Mouse (Mus musculus): ENCODE measurements at regions not wholly inside any gene's neighbourhood (a gene's known extent, or its start where the extent isn't known, plus 50 kb on each side); places are given as distances from the start of the nearest gene placed in this dataset.

DNA sequence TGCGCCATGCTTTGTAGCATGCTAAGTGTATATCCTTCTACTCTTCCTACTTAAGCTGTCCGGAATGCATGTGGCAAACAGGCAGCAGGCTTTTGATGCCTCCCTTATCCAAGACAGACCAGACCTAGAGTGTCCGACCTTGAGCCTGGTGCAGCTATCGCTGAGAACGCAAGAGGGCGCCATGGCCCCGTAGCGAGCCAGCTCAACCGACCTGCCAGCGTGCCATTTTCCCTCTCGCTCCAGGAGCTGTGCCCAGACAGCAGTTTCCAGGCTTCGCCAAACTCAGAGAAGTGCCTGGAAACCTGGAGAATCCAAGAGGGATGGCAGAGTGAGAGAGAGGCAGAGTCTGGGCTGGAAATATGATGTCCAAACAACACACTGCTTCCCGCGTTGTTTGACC, 155.8 kb upstream of the Gm12830 start:
- DNase-seq, result peak; percentile 76

DNA sequence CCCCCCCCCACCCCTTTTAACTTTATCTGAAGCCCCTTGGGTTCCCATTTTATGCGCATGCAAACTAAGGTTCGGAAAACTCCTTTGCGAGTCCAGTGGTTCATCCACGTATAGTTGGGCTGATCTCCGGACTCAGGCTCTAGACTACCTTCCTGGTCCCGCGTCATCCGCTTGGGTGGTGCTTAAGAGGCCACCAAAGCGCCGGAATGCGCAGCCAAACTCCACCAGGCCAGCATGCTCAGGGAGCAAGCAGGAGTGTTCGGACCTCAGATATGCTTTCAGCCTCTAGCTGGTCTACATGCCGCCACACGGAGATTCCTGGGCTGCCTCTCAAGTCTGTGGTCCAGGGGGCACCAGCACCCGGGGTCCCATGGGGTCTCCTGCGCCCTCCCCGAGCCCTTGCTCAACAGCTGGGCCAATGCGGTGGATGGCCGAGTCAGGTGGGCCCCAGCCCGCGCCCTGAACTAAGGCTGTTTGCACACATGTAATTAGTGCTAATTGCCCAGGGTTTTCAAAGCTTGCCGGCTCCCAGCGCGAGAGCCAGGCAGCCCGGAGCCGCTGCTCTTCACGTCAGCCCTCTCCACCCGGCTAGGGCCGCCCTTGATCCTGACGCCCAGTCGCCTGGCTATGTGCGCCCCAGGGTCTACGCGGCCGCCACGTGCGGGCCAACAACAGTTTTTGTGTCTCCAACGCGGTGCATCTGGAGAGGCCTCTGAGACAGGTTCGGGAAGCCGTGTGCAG, 155.1 kb upstream of the Gm12830 start:
- no peak for DNase-seq

DNA sequence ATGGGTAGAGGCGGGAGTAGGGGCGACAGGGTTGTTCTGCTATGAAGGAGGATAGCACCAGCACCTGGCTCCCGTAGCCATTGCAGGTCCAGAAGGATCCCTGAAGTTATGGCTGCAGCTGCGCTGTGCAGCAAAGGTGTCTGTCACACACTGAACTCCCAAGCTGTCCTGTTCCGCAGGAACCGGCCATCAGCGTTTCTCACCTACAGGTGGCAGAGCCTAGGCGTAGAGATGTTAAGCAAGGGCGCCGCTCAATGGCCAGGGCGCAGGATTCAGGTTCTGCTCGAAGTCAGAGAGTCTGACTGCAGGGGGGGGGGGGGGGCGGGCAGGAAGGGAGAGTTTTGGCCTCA, 154.6 kb upstream of the Gm12830 start:
- no peak for DNase-seq

DNA sequence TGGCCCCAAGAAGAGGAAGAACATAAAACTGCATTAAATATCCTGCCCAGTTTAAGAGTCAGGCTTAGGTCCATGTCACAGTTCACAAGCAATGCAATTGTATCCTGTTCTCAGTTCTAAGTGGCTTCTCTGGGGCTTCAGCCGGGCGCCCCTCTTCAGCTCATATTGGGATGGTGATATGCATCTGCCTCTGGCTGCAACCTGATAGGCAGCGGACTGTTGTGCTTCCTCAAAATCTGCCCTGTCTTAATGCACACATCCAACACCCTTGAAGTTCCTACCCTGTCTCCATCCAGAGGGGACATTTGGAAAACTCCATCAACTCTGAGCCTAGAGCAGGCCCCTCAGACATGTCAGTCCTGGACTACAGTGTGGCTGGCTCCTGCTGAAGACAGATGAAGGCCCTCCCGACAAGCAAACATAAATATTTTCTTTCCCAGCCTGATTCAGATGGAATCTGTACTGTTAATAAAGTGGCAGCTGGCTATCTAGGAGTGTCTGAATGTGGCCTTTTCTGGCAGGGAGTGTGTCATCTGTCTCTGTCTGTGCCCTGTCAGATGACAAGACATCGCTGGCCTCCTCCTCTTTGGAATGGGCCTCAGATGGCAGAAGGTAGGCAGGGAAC, 149.3 kb upstream of the Gm12830 start:
- no peak for DNase-seq

DNA sequence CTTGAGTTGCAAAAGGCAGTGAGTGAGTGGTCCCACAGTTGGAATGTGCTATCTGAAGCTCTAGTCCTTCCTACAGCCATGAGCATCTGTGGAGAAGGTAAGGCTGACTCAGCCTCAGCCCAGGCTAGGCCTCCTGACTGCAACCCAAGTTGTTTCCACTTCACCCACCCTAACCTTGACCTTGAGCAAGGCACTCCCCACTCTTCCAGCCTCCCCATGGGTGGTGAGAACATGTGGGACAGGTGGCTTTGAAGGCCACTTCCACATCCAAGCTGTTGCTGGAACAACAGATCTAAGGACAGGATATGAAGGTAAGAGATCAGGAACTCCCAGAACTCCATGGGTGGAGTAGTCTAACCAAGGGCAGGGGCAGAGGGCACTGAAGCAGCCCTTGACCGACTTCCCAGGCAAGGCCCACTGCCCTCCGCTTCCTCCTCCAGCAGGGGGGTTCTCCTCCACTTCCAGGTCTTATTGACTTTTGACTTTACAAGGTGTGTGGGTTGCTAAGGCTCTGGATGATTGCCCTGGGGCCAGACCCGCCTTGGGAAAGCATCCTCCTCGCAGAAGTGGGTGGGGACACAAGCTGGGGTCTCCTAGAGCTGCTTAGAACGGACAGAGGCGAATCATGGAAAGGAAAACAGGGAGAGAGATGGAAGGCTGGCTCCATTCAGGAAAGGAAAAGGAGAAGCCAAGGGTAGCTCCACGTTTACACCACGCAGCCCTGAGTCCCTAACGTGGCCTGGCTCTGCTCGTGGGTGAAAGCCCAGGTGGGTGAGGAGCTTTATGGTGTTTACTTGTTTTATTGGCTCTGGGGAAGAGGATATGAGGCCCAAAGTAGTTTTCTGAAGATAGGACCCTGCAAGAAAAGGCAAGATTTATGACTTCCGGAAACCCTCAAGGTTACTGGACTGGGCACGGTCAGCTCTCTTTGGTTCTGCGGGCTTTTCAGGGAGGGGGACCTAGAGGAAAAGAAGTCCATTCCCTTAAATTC, 144.3 kb upstream of the Gm12830 start:
- DNase-seq, result no peak

DNA sequence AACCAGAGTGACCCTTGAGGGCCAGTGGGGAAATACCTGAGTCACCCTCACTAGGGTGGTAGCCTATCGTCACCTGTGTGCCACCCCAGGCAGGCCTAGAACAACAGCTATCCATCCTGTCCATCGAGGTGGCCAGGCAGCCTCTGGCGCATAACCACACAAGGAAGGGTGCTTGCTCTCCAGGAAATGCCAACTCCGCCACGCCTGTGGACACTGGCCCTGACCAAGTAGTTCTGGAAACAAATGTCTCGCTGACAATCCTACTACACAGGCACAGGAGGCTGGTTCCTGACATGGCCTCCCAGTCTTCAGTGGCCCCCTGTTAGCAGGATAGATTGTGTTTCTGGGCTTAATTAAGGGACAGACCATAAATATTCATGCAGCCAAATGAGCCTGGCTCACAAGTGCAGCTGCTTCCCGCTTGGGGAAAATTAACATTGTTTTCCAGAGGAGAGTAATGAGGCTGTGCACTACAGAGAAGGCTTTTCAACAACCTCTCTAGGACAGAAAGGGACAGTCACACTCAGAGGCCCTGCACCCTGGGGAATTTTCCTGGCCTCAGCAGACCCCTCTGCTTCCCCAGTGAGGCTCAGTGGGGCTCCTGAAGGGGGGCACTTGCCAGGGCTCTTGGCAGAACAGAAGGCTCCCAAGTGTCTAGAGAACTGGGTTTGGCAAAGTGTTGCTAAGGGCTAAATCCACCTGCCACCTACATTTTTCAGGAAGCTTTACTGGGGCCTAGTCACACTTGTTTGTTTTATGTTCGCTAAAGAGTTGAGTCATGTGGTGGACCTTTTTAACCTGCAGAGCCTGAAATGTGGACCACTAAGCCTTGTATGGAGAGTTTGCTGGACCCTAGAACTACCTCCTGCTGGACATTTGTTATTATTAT, 143.2 kb upstream of the Gm12830 start:
- no peak for DNase-seq

DNA sequence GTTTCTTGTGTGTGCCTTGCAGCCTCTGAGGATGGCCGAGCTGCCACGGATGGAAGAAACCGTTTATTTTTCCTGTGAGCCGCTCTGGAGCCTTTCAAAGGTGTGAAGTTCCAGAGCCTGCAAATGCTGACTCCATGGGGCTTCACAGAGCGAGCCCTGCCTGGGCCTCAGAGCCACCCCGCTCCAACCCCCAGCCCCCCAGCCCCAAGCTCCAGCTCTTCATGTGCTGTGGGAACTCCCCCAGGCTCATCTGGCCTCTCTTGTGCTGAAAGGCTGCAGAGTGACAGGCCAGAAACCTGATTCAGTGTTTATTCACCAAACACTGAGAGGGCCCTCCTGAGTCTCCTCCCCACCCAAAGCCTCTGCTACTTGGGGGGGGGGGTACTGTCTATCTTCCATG, 141.2 kb upstream of the Gm12830 start:
- no peak for DNase-seq

DNA sequence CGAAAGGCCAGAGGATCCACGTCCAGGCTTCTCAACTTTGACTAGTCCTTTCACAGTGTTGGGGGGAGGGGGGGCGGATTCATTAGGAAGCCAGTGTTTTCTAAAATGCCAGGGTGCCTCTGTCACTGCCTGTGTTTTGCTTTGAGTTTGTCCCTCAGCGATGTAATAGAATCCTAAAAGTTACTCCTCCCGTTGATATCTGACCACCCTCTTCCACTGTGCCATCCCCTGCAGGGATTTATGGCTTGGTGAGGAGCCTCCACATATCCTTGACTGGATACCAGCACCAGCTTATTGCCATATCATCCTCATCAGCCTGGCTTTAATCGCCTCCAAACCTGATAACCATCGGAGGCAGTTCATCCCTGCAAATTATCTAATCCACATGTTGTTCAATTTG, 138.6 kb upstream of the Gm12830 start:
- DNase-seq, result no peak

DNA sequence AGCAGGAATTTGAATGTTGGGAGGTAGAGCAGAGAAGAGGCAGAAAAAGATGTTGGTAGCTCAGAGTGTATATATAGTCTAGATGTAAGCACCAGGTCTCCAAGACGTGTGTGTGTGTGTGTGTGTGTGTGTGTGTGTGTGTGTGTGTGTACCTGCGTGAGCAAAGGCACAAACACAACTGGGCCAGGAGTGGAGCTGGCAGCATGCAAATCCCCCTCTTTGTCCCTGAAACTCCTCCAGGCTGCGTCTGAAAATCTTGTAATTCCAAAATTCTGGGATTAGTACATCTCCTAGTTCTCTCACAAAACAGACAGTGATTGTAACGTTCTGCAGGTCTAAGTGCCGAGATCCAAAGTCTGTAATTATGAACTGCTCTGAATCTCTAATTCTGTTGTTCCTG, 137.8 kb upstream of the Gm12830 start:
- no peak for DNase-seq

DNA sequence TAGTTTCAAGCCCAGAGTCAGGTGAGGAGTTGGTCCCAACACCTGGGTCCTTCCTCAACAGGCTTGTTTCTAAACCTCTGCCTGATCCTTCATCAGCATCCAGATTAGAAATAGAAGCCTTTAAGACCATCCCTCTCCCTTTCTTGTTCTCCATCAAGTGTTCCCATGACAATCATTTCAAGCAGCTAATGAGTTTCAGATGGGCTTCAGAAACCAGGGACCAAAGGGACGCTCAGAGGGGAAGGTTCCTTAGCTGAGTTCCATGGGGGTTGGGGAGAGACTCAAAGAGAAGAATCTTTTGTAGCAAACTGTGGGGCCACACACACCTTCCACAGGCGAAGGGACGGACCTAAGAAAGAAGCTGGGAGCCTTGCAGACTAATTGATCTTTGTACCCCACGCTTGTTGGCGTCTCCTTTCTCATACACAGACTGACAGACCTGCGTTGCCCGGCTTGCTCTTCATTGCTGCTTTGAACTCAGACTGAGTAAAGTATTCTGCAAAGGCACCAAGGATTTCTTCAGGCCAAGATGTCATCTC, 136.6 kb upstream of the Gm12830 start:
- no peak for DNase-seq

DNA sequence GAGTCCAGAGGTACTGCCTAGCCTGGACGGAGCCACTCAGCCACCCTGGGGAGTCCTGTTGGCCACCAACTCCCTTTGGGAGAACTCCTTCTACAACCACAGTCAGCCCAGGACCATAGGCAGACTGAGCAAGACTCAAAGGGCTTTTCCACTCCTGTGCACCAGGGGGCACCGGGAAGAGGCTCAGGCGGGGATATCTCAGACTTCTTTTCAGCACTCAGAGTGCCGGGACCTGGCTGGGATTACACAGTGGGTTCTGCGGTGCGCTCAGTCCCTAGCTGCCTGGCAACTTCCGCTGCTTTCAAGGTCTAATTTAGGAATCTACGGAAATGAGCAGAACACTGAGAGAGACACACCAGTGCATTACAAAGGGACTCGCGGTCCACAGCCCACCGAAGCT, 136.1 kb upstream of the Gm12830 start:
- DNase-seq, result peak; percentile 30

DNA sequence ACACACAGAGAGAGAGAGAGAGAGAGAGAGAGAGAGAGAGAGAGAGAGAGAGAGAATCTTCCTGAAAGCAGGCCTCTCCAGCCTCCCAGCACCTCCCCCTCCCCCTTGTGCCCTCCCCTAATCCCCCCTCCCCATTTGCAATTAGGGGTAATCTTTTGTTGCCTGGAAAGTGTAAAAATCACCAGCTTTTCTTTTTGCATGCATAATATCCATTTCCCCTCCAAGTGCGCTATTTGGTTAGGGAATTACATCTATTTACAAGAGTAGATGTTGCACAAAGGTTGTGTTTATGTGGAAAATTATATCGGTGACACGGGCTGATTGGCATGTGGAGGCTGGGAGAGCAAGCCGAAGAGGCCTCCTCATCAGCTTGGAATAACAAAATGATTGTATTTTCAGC, 135.4 kb upstream of the Gm12830 start:
- no peak for DNase-seq

DNA sequence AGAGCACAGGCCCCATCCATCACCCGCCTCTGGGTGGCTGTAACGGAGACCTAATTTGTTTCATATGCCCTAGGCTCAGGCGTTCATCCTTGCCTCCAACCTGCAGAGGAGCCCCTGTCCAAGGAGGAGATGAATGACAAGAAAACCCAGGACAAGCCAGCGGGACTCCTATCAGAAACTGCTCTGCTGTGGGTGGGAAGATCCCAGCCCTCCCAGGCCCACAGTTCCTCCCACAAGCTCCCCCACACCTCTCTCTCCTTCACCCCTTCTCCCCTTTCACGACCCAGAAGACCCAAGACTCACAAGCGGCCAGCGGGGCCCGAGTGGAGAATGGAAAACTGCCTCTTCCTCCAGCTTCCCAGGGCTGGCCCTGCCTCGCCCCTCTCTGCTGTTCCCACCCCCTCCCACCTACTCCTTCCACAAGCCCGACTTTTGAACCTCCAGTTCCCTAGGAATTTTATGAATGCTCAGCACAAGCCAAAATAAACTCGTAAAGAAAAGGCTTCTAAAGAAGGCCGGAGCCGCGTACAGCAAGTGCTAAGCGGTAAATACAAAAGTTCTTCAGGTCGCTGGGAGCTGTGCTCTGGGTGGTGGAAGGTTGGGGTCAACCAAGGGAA, 133.1 kb upstream of the Gm12830 start:
- no peak for DNase-seq

DNA sequence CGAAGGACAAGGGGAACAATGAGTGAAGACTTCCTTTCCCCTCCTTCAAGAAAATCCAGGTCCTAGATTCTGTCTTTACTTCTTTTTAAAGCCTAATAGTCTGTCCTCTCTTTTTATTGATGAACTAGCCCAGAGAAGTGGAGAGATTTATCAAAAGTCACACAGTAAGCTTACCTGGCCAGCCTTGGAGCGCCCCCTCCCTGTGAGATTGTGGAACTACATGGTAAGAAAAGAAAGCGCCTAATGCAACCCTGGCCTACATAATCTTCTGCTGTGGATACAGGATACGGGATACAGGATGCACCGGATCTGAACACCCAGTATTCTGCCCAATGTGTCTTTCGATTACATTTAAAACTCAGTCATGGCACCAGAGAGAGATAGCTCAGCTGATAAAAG, 132.6 kb upstream of the Gm12830 start:
- DNase-seq, result no peak

DNA sequence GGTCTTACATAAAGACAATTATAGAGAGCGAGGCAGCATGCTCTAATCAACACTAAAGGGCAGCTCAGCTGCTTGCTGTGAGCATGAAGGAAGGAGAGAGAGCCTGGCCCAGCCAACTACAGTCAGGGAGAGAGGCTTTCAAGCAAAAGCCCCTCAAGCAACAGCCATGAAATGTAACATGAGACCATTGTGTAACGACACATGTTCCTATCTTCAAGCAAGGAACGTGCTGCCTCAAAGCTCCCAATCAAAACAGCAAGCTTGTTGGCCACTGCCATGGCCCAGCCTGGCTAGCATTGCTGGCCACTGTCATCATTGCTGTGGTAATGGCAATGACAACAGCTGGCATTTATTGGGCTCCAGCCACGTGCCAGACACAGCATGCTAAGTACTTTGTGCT, 115.9 kb upstream of the Gm12830 start:
- DNase-seq, result no peak

DNA sequence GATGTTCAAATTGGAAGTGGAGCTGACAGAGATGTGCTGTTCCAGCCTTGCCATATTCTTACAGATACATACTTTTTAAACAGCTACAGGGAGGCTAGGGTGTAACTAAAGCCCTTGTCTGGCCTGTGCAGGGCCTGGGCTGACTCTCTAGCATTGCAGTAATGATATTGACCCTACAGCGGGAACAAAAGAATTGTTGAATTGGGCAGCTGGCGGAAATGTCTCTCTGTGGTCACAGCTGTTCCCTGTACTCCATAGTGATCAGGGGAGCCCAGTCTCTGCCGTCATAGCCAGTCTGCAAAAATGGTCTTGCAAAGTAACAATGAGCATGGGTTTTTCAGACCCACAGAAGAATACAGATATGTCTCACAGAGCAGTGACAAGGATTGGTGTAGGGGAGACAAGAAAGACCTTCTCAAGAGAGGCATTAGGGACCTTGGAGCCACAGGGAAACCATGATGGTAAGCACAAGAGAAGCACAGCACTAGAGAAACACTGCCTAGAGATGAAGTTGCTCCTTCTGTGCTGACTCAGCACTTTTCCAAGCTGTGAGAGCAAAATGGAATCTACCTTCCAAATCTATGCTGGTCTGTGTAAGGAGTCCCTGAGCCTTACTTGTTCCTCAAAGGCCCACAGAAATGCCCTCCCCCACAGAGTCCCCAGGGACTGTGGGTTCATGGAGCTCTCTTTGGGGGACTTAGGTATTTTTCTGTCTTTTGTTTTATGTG, 111.2 kb upstream of the Gm12830 start:
- DNase-seq, result no peak

DNA sequence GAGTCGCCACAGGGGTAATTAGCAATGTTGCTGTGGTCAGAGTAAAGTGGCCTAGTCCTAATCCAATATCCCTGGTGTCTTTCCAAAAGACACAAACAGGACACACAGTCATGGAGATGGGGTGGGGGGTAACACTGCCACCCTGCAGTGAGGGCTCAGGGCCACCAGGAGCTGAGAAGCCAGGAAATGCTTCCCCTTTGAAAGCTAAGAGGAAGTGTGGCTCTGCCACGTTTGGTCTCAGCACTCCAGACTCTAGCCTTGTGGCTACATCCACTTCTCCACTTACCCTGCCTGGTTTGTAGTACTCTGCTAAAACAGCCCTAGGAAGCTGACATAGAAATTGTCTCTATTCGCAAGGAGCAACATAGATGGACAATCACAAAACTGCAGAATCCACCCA, 110.4 kb upstream of the Gm12830 start:
- no peak for DNase-seq

DNA sequence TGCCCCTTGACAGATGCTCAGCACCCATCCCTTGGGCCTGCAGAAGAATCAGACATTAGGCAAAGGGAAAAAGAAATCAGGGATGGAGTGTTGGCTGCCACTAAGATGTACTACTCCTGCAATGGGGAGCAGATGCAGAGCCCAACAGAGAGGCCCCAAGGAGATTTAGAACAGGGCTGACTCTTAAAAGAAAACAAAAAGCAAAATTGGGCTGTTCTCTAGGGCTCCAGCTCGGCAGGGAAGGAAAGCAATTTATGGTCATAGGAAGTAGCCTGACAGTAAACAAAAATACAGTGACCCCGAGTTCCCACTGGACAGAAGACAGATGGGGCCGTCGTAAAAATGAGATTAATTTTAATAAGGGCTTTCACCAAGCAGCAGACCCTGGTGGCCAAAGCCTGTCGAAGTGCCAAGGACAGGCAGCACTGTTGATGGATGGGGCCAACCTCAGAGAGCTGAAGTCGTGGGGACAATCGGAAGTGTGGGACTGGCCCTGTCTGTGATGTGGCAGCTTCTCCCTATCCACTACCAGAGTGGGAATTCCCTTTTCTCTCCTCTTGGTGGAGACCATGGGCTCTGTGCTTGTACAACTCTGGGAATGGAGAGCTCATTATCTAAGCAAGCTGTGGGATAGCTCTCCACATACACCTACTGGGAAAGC, 109.4 kb upstream of the Gm12830 start:
- no peak for DNase-seq

DNA sequence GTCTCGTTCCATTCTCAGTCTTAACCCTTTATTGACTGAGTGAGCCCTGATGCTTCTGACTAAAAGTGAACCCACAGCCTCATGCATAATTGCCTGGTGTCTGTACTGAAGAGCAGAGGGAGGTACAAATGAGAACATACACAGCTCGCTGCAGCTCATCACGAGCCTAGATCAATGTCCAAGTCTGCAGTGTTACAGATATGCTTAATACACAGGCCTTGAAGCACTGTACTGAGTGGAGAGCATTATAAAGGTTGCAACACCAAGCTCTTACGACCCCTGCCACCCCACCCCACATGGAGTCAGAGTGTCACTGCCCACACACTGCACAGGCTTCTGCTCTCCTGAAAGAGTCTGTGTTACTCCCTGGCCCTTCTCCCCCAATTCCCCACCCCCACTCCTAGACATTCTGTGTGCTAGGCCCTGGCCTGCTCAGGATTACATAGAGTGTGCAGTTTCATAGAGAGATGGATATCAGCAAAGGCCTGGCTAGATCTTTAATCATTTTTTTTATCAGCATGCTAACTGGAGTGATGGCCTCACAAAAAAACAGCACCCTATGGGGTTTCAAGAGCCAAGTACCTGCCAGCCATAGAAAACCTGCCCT, 108.5 kb upstream of the Gm12830 start:
- DNase-seq, result no peak

DNA sequence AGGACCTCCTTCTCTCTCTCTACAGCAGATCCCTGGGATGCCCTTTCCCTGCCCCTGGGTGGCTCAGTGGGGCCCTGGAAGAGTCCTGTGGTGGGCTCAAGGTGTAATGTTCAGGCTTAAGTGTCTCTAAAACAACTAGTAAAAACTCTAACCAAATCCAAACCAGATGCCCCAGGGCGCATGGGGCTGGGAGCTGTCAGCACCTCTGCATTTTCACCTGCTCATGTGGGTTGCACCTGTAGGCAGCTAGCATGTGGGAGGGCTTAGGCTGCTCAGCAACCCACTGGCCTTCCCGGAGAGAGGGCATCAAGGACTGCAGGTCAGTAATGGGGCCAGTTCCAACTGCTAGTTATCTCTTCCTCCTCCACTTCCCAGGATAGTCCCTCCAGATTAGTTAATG, 104.8 kb upstream of the Gm12830 start:
- no peak for DNase-seq

Data from right cerebral cortex, postnatal 25 days (tissue).